Mouse (Mus musculus): ENCODE measurements around the gene Fabp1.

Fabp1 gene

DNA sequence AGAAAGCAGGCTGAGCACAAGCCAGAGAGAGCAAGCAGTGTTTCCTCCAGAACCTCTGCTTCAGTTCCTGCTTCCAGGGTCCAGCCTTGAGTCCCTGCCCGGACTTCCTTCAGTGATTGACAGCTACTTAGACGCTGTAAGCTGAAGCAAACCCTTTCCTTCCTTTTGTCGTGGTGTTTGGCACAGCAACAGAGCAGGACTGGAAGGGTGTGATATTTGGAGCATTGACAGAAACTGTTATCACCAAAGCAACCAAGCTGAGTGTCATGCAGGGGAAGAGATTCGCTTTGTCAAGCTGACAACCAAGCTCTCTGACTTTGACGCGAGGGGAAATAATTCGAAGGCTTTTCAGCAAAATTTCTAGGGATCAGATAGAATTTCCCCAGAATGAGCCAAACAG, 12.3 kb downstream of the Fabp1 start:
- no peak for DNase-seq (ENCODE audit: low read depth)

DNA sequence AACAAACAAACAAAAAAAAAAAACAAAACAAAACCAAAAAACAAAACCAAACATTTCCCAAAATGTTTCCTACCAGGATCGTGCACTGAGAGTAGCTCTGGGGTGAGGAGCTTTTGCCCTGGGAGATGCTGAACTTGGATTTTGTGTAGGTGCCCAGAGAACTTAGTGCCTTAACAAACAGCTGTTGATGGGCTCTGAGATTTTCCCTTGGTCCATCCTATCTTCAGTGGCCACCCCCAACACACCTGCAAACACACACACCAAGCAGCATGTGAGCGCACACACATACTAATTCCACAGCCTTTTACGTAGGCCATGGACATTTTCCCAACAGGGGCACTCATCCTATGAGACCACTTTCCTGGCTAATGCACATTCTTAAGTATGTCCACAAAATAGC, 12.8 kb downstream of the Fabp1 start:
- no peak for DNase-seq (ENCODE audit: low read depth)

DNA sequence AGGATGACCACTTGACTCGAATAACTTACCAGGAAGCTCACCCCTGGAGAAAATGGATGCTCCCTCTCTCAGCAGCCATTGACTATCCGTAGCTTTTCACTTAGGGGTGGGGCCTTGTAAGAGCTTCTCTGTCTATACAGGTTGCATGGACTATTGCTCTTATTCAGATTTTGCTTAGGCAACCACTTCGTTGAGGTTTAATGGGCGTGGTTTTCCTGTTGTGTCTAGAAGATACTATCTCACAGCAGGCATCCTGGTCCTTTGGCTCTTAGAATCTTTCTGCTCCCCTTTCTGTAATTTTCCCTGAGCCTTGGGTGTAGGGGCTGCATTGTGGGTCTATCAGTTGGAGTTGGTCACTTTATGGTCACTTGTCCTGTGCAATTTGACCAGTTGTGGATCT, 21.9 kb downstream of the Fabp1 start:
- peak; percentile 9 for DNase-seq (ENCODE audit: low read depth)

DNA sequence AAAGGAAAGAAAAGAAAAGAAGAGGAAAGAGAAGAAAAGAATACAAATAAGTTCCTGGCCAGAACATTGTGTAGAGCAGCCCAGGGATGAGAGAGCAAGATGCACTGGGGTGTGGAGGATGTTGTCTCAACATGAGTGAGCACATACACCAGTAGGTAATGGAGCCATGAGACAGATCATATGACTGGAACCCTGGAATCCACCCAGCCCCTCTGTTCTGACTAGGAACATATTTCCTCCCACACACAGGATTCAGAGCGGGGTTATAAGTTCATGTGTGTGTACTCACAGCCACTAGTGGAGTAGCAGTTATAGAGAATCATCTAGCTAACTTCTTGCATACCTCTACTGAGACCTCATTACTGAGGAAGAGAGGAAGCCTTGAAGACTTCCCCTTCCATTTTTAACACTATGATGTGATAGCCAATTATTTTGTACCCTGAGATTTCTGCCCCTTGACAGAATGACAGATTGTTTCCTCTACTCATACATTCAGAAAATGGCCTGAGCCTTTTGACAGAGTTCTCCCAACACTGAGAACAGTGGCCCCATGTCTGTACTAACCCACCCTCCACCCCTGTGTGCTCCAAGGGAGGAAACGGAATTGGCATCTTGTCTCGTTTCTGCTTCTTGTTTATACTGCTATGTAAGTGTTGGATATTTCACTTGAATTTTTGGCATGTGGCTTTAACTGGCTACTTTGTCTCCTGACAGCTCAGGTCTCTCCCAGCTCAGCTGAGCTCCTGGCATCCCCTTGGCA, 24.7 kb downstream of the Fabp1 start:
- no peak for DNase-seq (ENCODE audit: low read depth)

DNA sequence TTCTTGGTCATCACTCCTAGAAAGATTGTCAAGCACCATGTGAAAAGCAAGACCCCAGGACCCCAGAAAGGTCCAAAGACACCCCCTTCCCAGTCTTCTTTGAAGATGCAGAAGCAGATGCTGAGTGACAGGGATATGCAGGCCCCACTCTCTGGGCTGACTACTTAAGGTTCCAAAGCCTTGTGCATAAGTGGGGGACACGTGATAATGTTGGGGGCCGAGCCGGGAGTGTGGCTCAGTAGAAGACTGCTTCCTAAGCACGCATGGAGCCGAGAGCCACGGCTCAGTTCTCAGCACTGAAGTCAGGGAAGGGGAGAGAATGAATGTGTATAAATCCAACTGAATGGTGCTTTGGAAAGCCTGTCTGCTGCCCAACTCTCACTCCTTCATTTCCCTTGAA, 26.9 kb downstream of the Fabp1 start:
- no peak for DNase-seq (ENCODE audit: low read depth)

DNA sequence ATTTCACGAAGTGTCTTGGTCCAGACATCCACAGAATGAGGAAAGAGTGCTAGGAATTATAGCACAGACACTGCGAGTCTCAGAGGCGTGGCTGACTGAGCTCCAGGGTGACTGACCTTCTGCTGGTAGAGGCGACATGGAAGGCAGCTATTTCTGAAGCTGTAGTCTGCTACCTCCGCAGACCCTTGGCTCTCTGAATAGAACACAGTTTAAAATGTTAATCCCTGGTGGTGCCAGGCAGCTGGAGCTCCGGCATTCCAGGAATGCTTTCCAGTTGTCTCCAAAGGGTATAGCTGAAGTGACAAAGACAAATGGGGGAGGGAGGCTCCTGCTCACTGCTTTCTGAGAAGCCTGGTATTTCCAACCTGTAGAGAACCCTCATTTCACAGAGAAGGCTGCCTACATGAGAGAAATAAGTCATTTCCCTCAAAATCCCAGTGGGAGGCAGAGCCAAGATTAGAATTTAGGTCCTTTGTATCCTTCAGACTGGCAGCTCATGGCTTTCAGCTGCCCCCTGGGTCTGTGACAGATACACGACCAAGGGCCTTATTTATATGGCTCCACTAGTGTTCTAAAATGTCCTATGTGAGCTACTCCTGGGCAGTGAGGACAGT, 27.6 kb downstream of the Fabp1 start:
- no peak for DNase-seq (ENCODE audit: low read depth)

DNA sequence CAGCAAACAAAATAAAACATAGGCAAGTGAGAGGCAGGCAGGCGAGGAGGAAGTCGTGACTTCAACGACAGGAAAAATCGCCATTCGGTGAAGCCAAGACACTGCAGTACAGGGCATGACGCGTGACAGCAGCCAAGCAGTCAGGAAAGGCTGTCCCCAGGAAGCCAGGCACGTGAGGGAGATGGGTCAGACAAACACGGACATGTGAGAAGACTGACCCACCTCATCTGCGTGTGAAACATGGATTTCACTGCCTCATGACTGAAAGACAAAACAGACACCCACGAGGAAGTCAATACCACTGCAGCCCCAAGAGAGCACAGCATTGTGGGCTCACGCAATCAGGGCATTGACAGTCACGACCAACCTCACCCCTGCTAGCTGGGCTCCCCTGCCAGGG, 35.5 kb downstream of the Fabp1 start:
- no peak for DNase-seq (ENCODE audit: low read depth)

DNA sequence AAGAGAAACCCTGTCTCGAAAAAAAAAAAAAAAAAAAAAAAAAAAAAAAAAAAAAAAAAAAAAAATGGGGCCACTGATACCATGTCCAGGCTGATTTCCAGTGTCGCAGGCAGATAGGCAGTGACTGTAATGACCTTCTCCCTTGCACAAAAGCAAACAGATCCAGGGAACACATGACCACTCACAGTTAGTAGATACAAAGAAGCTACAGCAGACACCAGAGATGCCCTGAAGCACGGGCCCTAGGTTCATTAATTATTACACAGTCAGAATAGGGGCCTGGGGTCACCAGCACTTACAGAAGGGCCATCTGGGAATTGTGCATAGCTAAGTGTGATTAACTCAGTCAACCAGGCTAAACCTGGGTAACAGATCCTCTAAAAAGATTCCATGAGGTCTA, 36.3 kb downstream of the Fabp1 start:
- DNase-seq (ENCODE audit: low read depth) = no peak

DNA sequence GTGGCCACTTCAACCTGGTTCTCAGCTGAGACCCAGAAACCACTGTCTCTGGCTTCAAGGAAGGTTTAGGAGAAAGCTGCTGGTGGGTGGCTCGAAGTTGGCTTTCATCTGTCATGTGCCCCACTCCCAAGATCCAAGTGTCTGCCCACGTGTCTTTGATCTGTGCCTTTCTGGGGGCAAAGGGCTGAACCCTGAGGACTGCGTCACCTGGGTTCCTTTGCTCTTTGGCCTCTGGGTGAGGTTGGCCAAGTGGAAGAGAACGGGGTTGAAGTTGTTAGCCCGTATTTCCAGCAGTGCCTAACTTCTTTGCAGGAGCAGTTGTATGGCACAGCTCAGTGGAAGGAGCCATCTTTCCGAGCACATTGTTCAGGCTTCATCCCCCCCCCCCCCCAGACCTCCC, 36.9 kb downstream of the Fabp1 start:
- DNase-seq (ENCODE audit: low read depth) = no peak

DNA sequence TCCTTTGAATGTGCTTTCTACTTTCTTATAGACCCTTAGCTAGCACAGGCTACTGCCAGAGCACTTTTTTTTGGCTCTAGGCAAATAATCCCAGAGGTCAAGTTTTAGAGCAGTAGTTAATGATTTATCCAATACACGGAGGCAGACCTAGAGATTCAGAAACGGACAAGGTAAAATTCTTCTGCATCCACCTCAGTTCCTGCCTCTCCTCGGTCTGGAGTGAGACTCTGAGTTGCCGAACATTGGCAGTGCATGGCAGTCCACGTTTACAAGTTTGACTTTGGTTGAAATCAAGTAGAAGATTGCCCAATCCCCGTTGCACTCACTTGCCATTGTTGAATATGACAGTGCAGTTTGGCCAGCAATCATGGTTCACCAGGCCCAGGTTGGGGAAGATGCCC, 37.4 kb downstream of the Fabp1 start:
- DNase-seq (ENCODE audit: low read depth) = no peak

DNA sequence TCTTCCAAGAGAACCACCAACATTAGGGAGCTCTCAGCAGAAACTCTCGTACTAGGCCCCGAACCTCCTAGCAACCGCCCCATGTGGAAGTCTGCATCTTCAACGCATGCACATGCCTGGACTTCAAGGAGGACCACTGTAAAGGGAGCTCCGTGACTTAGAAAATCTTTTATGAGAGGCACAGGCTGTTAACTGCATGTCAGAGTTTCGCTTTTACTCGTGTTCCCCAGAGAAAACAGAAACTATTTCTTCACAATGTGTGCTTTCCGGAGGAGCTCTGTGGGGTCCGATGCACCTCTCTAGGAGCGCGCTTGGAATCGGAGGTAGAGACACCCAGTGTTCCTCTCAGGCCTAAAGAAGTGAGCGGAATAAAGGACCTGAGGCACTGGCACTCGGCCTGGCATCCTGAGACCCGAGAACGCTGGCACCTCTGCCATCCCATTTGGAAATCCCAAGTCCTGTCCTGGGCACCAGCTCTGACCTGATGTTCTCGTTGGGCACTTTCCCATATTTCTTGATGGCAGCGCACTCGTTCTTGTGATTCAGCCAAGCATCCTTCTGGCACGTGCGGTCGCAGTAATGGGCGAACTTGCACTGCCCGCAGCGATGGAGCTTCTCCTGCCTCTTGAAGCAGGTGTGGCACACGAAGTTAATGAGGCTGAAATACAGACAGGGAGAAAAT, 39.6 kb downstream of the Fabp1 start:
- no peak for DNase-seq (ENCODE audit: low read depth)

DNA sequence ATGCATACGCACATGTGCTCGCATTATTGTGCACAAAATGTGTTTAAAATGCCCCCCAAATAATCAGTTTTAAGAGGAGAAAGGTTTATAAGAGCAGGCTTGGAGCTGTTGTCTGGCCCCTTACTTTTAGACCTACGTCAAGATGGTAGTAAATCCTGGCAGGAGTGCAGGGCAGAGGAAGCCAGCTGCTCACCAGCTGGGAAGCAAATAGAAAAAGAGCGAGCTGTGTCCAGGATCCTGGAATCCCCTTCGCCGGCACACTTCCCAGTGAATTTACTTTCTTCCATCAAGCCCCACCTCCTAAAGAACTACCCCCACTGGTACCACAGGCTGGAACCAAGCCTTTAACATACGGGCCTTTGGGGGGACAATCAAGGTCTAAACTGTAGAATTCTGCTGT, 41.2 kb downstream of the Fabp1 start:
- no peak for DNase-seq (ENCODE audit: low read depth)

DNA sequence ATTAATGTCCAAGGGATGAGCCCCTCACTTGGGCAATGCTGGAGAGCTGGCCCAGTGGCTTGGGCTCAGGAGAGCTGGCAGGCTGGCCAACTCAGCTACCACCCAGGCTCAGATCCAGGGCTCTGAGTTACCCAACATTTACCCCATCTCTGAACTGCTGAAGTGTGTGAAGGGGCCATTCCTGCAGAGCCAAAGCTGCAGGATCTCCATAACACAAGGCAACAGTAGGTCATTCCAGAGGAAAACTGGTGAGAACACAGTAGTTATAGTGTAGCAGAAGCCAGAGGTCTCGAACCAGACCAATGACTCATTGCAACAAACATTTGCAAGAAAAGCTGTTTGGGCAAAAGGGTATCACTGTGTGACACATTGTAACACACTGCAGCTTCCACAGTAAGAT, 43.2 kb downstream of the Fabp1 start:
- no peak for DNase-seq (ENCODE audit: low read depth)

DNA sequence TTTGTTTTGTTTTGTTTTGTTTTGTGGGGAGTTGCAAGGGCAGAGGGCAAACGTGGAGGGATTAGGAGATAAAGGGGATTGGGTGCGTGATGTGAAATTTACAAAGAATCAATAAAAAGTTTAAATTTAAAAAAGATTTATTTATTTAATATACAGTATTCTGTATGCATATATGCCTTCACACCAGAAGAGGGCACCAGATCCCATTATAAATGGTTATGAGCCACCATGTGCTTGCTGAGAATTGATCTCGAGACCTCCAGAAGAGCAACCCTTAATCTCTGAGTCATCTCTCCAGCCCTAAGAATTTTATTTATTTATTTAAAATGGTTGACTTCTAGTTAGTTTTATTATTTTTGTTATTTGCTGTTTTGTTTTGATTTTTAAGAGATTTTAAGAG, 43.6 kb downstream of the Fabp1 start:
- DNase-seq (ENCODE audit: low read depth) = peak; percentile 9

DNA sequence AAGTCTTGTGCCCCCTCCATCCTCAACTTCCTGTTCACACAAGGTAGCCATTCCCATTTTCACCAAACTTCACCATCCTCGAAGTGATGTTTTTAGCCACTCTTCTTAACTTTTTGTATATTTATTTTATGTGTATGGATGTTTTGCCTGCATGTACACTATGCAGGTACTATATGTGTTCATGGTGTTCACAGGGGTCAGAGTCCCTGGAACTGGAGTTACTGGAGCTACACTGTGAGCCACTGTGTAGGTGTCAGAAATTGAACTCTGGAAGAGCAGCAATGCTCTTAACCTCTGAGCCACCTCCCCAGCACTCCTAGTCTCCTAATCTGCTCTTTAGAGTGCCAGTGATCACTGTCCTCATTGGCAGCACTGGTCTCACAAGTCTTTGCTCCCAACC, 48.8 kb downstream of the Fabp1 start:
- DNase-seq (ENCODE audit: low read depth) = no peak

DNA sequence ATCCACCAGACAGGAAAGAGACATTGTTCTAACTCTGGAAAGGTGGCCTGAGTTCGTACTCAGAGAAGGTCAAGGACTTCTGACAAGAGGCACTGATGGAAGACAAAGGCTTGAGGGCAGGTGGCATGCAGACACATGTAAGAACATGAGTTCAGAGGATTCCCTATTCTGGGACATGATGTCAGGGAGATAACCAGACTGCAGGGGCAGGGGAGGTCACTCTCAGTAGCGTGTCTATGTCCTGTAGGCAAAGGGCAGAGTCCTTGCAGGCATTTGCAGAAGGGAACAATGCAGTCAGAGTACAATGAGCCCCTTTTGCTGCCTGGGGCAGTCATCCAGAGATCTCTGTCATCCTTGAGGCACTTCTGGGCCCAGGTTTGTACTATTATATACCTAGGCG, 50.0 kb downstream of the Fabp1 start:
- no peak for DNase-seq (ENCODE audit: low read depth)

DNA sequence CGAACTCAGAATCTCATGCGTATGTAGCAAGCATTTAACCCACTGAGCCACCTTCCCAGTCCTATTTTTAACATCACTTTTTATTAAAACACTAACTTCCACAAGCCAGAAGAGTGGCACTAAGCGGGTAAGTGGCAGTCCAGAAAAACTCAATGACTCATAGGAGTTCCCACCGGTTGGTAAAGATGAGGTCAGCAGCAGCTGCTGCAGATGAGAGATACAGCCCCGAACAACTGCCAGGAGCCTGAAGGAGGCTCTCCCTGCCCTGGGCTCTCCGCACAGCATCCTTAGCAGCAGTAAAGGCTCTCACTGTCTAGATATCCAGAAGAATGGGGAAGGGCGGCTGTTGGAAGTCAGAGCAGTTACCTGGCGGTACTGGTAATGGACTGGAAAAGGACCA, 51.3 kb downstream of the Fabp1 start:
- no peak for DNase-seq (ENCODE audit: low read depth)

DNA sequence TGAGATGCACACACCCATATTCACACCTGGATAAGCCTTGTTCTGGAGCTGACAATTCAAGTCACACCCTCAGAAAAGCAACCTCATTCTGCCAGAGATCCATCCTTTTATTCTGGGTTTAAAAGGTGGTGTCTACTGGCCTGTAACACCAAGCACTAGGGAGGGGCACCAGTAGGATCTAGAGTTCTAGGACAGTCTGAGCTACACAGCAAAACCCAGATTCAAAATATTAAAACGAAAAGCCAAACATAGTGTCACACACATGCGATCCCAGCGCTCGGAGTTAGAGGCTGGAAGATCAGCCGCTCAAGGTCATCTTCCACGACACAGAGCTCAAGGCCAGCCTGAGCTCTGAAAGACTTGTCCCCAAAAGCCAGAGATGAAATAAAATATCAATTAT, 54.8 kb downstream of the Fabp1 start:
- DNase-seq (ENCODE audit: low read depth) = no peak

Data from induced T-regulatory cell, adult 2 months (primary cell).